In the genomic region with DNA sequence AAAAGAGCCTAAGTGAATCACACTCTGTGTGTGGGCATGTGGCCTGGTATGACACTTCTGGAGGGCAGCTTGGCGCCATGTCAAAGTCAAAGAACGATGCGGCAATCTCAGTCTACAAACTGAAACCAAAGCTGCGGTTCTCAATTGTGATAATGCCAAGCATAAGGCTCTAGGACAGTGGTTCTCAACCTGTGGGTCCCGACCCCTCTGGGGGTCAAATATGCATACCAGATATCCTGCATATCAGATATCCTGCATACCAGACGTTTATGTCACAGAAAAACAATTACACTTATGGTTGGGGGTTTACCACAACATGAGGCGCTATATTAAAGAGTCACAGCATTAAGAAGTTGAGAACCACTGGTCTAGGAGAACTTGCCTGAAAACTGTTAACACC, we compare ENCODE assay signal across 1 mouse cellular context.
TF ChIP-seq lines count a peak whose summit lies in the region.

No protein-coding gene starts in this region.

TF ChIP-seq in myocyte, 11 proteins besides CTCF, POLR2A, EP300 and RAD21 (continued from another document):
- no peak for TF ChIP-seq SRF (IDR thresholded peaks at IDR 0.05; ENCODE audit: control insufficient read depth, insufficient read length, low read depth)
- no peak for TF ChIP-seq REST (IDR thresholded peaks at IDR 0.05; ENCODE audit: insufficient read depth, insufficient read length)
- TF ChIP-seq POLR2AphosphoS2 (IDR thresholded peaks at IDR 0.05; ENCODE audit: insufficient read length, low read depth) = no peak
- no peak for TF ChIP-seq MAX (IDR thresholded peaks at IDR 0.05; ENCODE audit: low read depth)
TF ChIP-seq in myocyte: peak in this region for 0.
